Mouse (Mus musculus) cerebellum, postnatal 36 days (tissue): ENCODE results near the gene Wwc2.

Source experiments
- DNase-seq, 2 experiments: peaks; one replicate each; pipeline ENCODE4 v3.0.0; 2021 to 2022; ENCODE audit warnings: mixed read lengths in 2 of 2

The Wwc2 gene

GRCm38 (mm10) chr8:47990911-47991820, at the start of gene Wwc2:
TSS of gene Wwc2 (minus strand) at chr8:47990924.
- DNase-seq, result peak; percentile 21 to 40

- no peak for DNase-seq
Measured at GRCm38 (mm10) chr8:48038261-48038934, 47.7 kb upstream of the Wwc2 start.

GRCm38 (mm10) chr8:48032046-48032445, 41.3 kb upstream of the Wwc2 start:
- DNase-seq, result no peak

- DNase-seq, result no peak
Measured at GRCm38 (mm10) chr8:48030667-48031066, 39.9 kb upstream of the Wwc2 start.

GRCm38 (mm10) chr8:48026796-48027195, 36.1 kb upstream of the Wwc2 start:
- DNase-seq, result no peak

GRCm38 (mm10) chr8:48023206-48023605, 32.5 kb upstream of the Wwc2 start:
- no peak for DNase-seq

- no peak for DNase-seq
Measured at GRCm38 (mm10) chr8:48019737-48020136, 29.0 kb upstream of the Wwc2 start.

GRCm38 (mm10) chr8:48016538-48016937, 25.8 kb upstream of the Wwc2 start:
- DNase-seq, result peak; percentile 67 to 72

- DNase-seq, result no peak
Measured at GRCm38 (mm10) chr8:48014386-48014785, 23.7 kb upstream of the Wwc2 start.

GRCm38 (mm10) chr8:48013281-48013680, 22.6 kb upstream of the Wwc2 start:
- no peak for DNase-seq

- DNase-seq, result no peak
Measured at GRCm38 (mm10) chr8:48011871-48012270, 21.1 kb upstream of the Wwc2 start.

- DNase-seq, result no peak
Measured at GRCm38 (mm10) chr8:48010977-48011376, 20.3 kb upstream of the Wwc2 start.

- DNase-seq, result no peak
Measured at GRCm38 (mm10) chr8:48009399-48009798, 18.7 kb upstream of the Wwc2 start.

GRCm38 (mm10) chr8:48008936-48009335, 18.2 kb upstream of the Wwc2 start:
- no peak for DNase-seq

GRCm38 (mm10) chr8:48006869-48007268, 16.1 kb upstream of the Wwc2 start:
- no peak for DNase-seq

GRCm38 (mm10) chr8:48002551-48002950, 11.8 kb upstream of the Wwc2 start:
- DNase-seq, result no peak

GRCm38 (mm10) chr8:48001395-48001794, 10.7 kb upstream of the Wwc2 start:
- DNase-seq, result no peak

- DNase-seq, result no peak
Measured at GRCm38 (mm10) chr8:47996712-47997111, 6.0 kb upstream of the Wwc2 start.

- no peak for DNase-seq
Measured at GRCm38 (mm10) chr8:47996126-47996525, 5.4 kb upstream of the Wwc2 start.

- DNase-seq, result no peak
Measured at GRCm38 (mm10) chr8:47995391-47995790, 4.7 kb upstream of the Wwc2 start.

GRCm38 (mm10) chr8:47994618-47995274, 4.0 kb upstream of the Wwc2 start:
- no peak for DNase-seq

- peak; percentile 76 to 84 for DNase-seq
Measured at GRCm38 (mm10) chr8:47990386-47990772, 345 bp downstream of the Wwc2 start.

- peak; percentile 13 to 33 for DNase-seq
Measured at GRCm38 (mm10) chr8:47989655-47990385, 904 bp downstream of the Wwc2 start.
